Mouse (Mus musculus) central nervous system, embryonic 14 days (tissue): ENCODE data around the gene Zfp78. TPM values are rescaled to one million over a fixed set of nuclear protein-coding genes. Genes with fewer than 3 reads are reported as not detected.

ENCODE experiments used
- polyA plus RNA-seq: library from polyadenylated mRNA; depleted of rRNA; stranded (reverse); fragments of >200 nt; gene quantifications from 2 replicates; pipeline ENCODE4 v1.2.3, GENCODE M21; 2012; rRNA removed

Gene Zfp78
- polyA plus RNA-seq, result 3.2 and 3.7 TPM in 2 replicates

GRCm38 (mm10) chr7:6363047-6363488 is at the start of gene Zfp78:
Zfp78 (plus strand) TSS chr7:6363280.

GRCm38 (mm10) chr7:6331233-6331956 is 31.7 kb upstream of the Zfp78 start, which contains the start of gene Zfp583:
Zfp583 (minus strand) TSS chr7:6331285.

GRCm38 (mm10) chr7:6343501-6344071 is 19.5 kb upstream of the Zfp78 start, which contains the start of gene Gm3854:
Gm3854 (plus strand) TSS chr7:6343759.

GRCm38 (mm10) chr7:6383044-6383455 is 20.0 kb downstream of the Zfp78 start, which contains the start of gene Zfp28:
Zfp28 (plus strand) TSS chr7:6383295.

GRCm38 (mm10) chr7:6397996-6398975 is 35.2 kb downstream of the Zfp78 start, which contains the start of gene Smim17:
Smim17 (plus strand) TSS chr7:6398715.

GRCm38 (mm10) chr7:6410043-6410442 is 47.0 kb downstream of the Zfp78 start, which contains the start of gene Gm20715:
Gm20715 (plus strand) TSS chr7:6410277.

Other genes starting within 250 kb of the Zfp78 start
- gene Zfp787, start 207.3 kb upstream of the Zfp78 start, polyA plus RNA-seq, result 42.9 and 43.0 TPM in 2 replicates
- gene Zfp444, start 191.1 kb upstream of the Zfp78 start, polyA plus RNA-seq, result 69.2 and 77.8 TPM in 2 replicates
- not detected in 2 replicates for gene Galp, start 166.2 kb upstream of the Zfp78 start, polyA plus RNA-seq
- gene Zscan5b, start 141.0 kb upstream of the Zfp78 start, polyA plus RNA-seq, result not detected in 2 replicates
- gene Epp13, start 110.6 kb upstream of the Zfp78 start, polyA plus RNA-seq, result 0.20 TPM in 1 of 2 replicates, not detected in the other
- 7.8 and 8.1 TPM in 2 replicates for gene Zfp667, start 76.7 kb upstream of the Zfp78 start, polyA plus RNA-seq
- gene Zfp583, start 32.0 kb upstream of the Zfp78 start, polyA plus RNA-seq, result 9.2 and 10.7 TPM in 2 replicates
- 3.1 and 3.6 TPM in 2 replicates for gene Gm3854, start 19.5 kb upstream of the Zfp78 start, polyA plus RNA-seq
- 16.5 and 17.0 TPM in 2 replicates for gene Zfp28, start 20.0 kb downstream of the Zfp78 start, polyA plus RNA-seq
- 4.9 and 6.5 TPM in 2 replicates for gene Smim17, start 35.4 kb downstream of the Zfp78 start, polyA plus RNA-seq
- 0.20 and 0.25 TPM in 2 replicates for gene Gm20715, start 47.0 kb downstream of the Zfp78 start, polyA plus RNA-seq
- gene Olfr1344, start 75.4 kb downstream of the Zfp78 start, polyA plus RNA-seq, result 0.21 and 0.23 TPM in 2 replicates
- not detected in 2 replicates for gene Olfr1336, start 92.9 kb downstream of the Zfp78 start, polyA plus RNA-seq
- not detected in 2 replicates for gene Olfr1346, start 103.8 kb downstream of the Zfp78 start, polyA plus RNA-seq
- gene Olfr5, start 123.7 kb downstream of the Zfp78 start, polyA plus RNA-seq, result not detected in 2 replicates
- not detected in 2 replicates for gene Olfr1347, start 136.5 kb downstream of the Zfp78 start, polyA plus RNA-seq
- gene Olfr1348, start 145.5 kb downstream of the Zfp78 start, polyA plus RNA-seq, result not detected in 2 replicates
- 0.04 TPM in 2 replicates for gene Olfr1349, start 159.7 kb downstream of the Zfp78 start, polyA plus RNA-seq
- not detected in 2 replicates for gene Olfr1350, start 201.6 kb downstream of the Zfp78 start, polyA plus RNA-seq